Mouse (Mus musculus) gastrocnemius, adult 2 months (tissue): ENCODE data around the gene Cep70. TPM values are rescaled to one million over a fixed set of nuclear protein-coding genes. Genes with fewer than 3 reads are reported as not detected.
A peak's percentile ranks its signal among the peaks of the same experiment; 100 is the strongest.

Source experiments
- DNase-seq: peaks from one replicate; pipeline ENCODE4 v3.0.0; 2022
- H3K27ac ChIP-seq: fragments of 200-600 bp; 2 replicates; pipeline ENCODE4 v1.8.1; 2022; ENCODE audit warnings: mild to moderate bottlenecking
- H3K4me3 ChIP-seq: fragments of 200-600 bp; 2 replicates; pipeline ENCODE4 v1.8.1; 2022; ENCODE audit warnings: mild to moderate bottlenecking, moderate library complexity
- CTCF ChIP-seq: fragments of 200-600 bp; IDR thresholded peaks from 2 replicates; pipeline ENCODE4 v1.8.1; 2022; ENCODE audit warnings: antibody characterized with exemption, mild to moderate bottlenecking, moderate library complexity
- intact Hi-C: fragments of 180-260 bp; cut with DNase I; formaldehyde crosslinking; loops from one replicate; pipeline ENCODE4 v1.15.1; 2025
- total RNA-seq, 2 experiments: library from RNA; stranded (reverse); gene quantifications; 2 replicates each; pipeline ENCODE4 v1.2.3; 2021

Cep70 gene
- total RNA-seq, 2 experiments from 2014 or later, result 2.1 TPM

DNA sequence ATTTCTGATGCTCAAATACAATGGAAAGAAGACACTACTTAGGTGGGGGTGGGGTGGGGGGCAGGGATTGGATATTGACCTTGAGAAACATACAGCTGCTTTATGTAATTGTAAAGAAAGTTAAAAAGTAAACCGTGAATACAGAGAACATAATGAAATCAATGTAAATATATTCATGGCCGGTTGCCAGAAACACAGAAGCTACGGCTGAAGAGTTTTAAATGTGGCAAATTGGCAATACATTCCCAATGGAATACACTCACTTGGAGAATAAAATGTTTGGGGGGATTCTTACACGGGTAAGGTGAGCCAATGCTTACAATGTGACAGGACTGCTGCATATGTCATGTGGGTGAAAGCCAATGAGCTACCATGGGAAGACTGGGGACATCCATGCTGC, 83.7 kb downstream of the Cep70 start:
- Histone ChIP-seq H3K4me3 (no peak overlapping the region), H3K27ac (no peak overlapping the region)
- intact Hi-C loops, result no loop called here
- no peak for DNase-seq
- TF ChIP-seq CTCF, result no peak

- Histone ChIP-seq H3K27ac (no peak overlapping the region), H3K4me3 (no peak overlapping the region)
- intact Hi-C loops, result no loop called here
- TF ChIP-seq CTCF, result no peak
- no peak for DNase-seq
Observed at GRCm38 (mm10) chr9:99336538-99336937, 93.4 kb downstream of the Cep70 start.

DNA sequence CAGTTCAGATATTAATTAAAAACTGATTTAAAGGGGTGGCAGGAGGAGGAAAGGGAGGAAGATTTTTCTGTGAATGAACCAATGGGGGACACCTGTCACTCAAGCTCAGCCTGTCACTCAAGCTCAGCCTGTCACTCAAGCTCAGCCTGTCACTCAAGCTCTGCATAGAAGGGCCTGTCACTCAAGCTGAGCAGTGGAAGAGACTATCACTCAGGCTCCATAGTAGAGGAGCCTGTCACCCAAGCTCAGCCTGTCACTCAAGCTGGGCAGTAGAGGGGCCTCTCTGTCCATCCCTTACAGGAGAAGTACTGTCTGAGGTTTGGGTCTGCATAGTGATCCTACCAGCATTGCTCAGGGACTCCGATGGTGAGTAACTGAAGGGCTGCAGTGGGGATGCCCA, 95.1 kb downstream of the Cep70 start:
- Histone ChIP-seq H3K27ac (no peak overlapping the region), H3K4me3 (no peak overlapping the region)
- DNase-seq, result no peak
- no peak for TF ChIP-seq CTCF
- intact Hi-C loops, result no loop called here

- intact Hi-C loops, result no loop called here
- no peak for DNase-seq
- TF ChIP-seq CTCF, result peak; percentile 42
- no peak overlapping the region for H3K27ac ChIP-seq
- H3K4me3 ChIP-seq, result no peak overlapping the region
Observed at GRCm38 (mm10) chr9:99339182-99339581, 96.0 kb downstream of the Cep70 start.

- TF ChIP-seq CTCF, result no peak
- no peak for DNase-seq
- intact Hi-C loops, result no loop called here
- Histone ChIP-seq H3K27ac (no peak overlapping the region), H3K4me3 (no peak overlapping the region)
Observed at GRCm38 (mm10) chr9:99340126-99340525, 97.0 kb downstream of the Cep70 start.

DNA sequence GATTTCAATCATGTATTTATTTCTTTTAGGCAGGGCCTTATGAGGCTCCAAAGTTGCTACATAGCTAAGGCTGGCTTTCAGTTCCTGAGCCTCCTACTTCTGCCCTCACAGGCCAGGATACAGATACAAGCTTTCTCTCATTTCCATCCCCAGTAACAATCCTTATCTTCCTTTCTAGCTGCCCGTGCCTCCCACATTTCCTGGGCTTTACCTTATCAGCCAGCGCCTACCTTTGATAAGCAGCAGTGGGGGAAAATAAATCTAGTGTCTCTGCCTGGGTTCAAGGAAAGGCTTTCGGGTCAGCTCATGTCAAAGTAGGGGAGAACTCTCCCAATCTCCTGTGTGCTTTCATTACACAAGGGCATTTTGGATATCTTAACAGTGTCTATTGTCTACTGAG, 98.4 kb downstream of the Cep70 start:
- Histone ChIP-seq H3K4me3 (no peak overlapping the region), H3K27ac (no peak overlapping the region)
- no peak for DNase-seq
- intact Hi-C loops, result no loop called here
- no peak for TF ChIP-seq CTCF

DNA sequence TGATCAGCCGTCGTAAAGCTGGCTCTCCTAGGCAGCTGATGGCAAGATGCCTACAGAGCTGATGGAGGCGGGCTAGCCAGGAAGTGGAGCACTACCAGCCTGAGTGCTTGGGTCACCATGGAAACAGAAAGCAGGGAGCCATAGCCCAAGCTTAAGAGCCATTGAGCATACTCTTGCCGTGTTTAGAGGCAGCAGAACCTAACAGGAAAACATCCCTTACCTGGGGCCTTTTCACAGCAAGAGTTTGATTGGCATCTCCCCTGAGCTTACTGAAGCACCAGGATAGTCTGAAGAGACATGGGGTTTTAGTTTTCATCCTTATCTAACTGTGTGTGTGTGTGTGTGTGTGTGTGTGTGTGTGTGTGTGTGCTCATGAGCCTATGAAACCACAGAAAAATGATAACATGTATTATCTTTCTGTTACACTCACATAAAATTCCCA, 102.2 kb downstream of the Cep70 start:
- intact Hi-C loops, result no loop called here
- H3K27ac ChIP-seq, result no peak overlapping the region
- no peak for DNase-seq

More for the DNA sequence above, 102.2 kb downstream of the Cep70 start:
- no peak for TF ChIP-seq CTCF
- no peak overlapping the region for H3K4me3 ChIP-seq

Other genes with a start within 250 kb of the Cep70 start
- gene Gm1123, start 207.7 kb upstream of the Cep70 start, total RNA-seq, result not detected
- gene Pik3cb, start 102.7 kb upstream of the Cep70 start, total RNA-seq, result 1 to 10 TPM; 4.5 to 6.1 TPM
- gene Faiml, start 6.1 kb upstream of the Cep70 start, total RNA-seq, result not detected
- not detected for gene Esyt3, start 115.2 kb downstream of the Cep70 start, total RNA-seq
- gene Mras, start 194.0 kb downstream of the Cep70 start, total RNA-seq, result 1 to 10 TPM; 5.0 to 5.7 TPM
- gene Nme9, start 208.1 kb downstream of the Cep70 start, total RNA-seq, result not detected